Mouse (Mus musculus): ENCODE results near the gene Pcyt2.
A peak's percentile ranks its signal among the peaks of the same experiment; 100 is the strongest.
"Not testable (repeated sequence)": the region's sequence is repeated elsewhere in the genome, so short reads cannot be mapped to it uniquely, and the experiment has no call there.

Pcyt2 gene

GRCm38 (mm10) chr11:120615167-120615566 lies 2.6 kb downstream of the Pcyt2 start:
- no peak for DNase-seq

GRCm38 (mm10) chr11:120613976-120614375 lies 3.8 kb downstream of the Pcyt2 start:
- DNase-seq = no peak

GRCm38 (mm10) chr11:120613481-120613972 lies 4.2 kb downstream of the Pcyt2 start:
- no peak for DNase-seq

GRCm38 (mm10) chr11:120612763-120613162 lies 5.0 kb downstream of the Pcyt2 start:
- DNase-seq = peak in 1 of 2 experiments; percentile 51

GRCm38 (mm10) chr11:120610477-120611046 lies 7.2 kb downstream of the Pcyt2 start:
- DNase-seq = no peak

GRCm38 (mm10) chr11:120609250-120609649 lies 8.5 kb downstream of the Pcyt2 start:
- no peak for DNase-seq

- no peak for DNase-seq
Measured at GRCm38 (mm10) chr11:120608241-120609034, 9.3 kb downstream of the Pcyt2 start, which contains the start of gene Npb. TSS of gene Npb (plus strand) at chr11:120608477.

- no peak for DNase-seq
Measured at GRCm38 (mm10) chr11:120606764-120607163, 11.0 kb downstream of the Pcyt2 start.

GRCm38 (mm10) chr11:120605667-120606066 lies 12.1 kb downstream of the Pcyt2 start:
- no peak for DNase-seq

GRCm38 (mm10) chr11:120603545-120603944 lies 14.2 kb downstream of the Pcyt2 start:
- no peak for DNase-seq

- DNase-seq = no peak
Measured at GRCm38 (mm10) chr11:120600716-120601115, 17.0 kb downstream of the Pcyt2 start.

- DNase-seq = no peak
Measured at GRCm38 (mm10) chr11:120598990-120599549, 18.7 kb downstream of the Pcyt2 start.

GRCm38 (mm10) chr11:120598283-120598989 lies 19.3 kb downstream of the Pcyt2 start, which contains the start of the genes Alyref and Anapc11:
TSS of gene Alyref (minus strand) at chr11:120598365.
TSS of gene Anapc11 (plus strand) at chr11:120598421.
- peak; percentile 88 to 89 for DNase-seq

GRCm38 (mm10) chr11:120597240-120598235 lies 20.2 kb downstream of the Pcyt2 start:
- no peak for DNase-seq

GRCm38 (mm10) chr11:120588531-120588930 lies 29.2 kb downstream of the Pcyt2 start:
- DNase-seq = no peak

GRCm38 (mm10) chr11:120583937-120584336 lies 33.8 kb downstream of the Pcyt2 start:
- no peak for DNase-seq

- not testable (repeated sequence) for DNase-seq
Measured at GRCm38 (mm10) chr11:120582982-120583293, 34.8 kb downstream of the Pcyt2 start.

- peak in 1 of 2 experiments; percentile 34 for DNase-seq
Measured at GRCm38 (mm10) chr11:120582268-120582981, 35.3 kb downstream of the Pcyt2 start.

- DNase-seq = peak; percentile 72 to 80
Measured at GRCm38 (mm10) chr11:120581490-120582267, 36.1 kb downstream of the Pcyt2 start, which contains the start of gene Arhgdia. TSS of gene Arhgdia (minus strand) at chr11:120581624.

- DNase-seq = peak in 1 of 2 experiments; percentile 27
Measured at GRCm38 (mm10) chr11:120580871-120581331, 36.8 kb downstream of the Pcyt2 start.

Data from thymus, adult 18-20 months (tissue).